Mouse (Mus musculus) ES-Bruce4 (cell line): ENCODE measurements around the gene Sirt5. TPM values are rescaled to one million over a fixed set of nuclear protein-coding genes. Genes with fewer than 3 reads are reported as not detected.

Experiments used
- H3K27ac ChIP-seq: 2 replicates; pipeline ENCODE4 v1.5.1; 2012; ENCODE audit warnings: low read length, inconsistent platforms; ENCODE audit not compliant: insufficient read depth
- H3K27me3 ChIP-seq: 2 replicates; pipeline ENCODE4 v1.6.1; 2012; ENCODE audit warnings: mild to moderate bottlenecking, low read length, inconsistent platforms; ENCODE audit not compliant: control insufficient read depth, poor library complexity, insufficient read depth, severe bottlenecking
- H3K36me3 ChIP-seq: 2 replicates; pipeline ENCODE4 v1.6.1; 2012; ENCODE audit warnings: inconsistent platforms, mild to moderate bottlenecking, low read length, moderate library complexity; ENCODE audit not compliant: control insufficient read depth, poor library complexity, insufficient read depth, severe bottlenecking
- H3K4me1 ChIP-seq: one replicate; pipeline ENCODE4 v1.8.1; 2011; ENCODE audit warnings: low read length; ENCODE audit not compliant: control insufficient read depth, insufficient read depth
- H3K4me3 ChIP-seq: 2 replicates; pipeline ENCODE4 v1.5.1; 2011; ENCODE audit warnings: low read depth, mild to moderate bottlenecking, low read length
- H3K9ac ChIP-seq: 2 replicates; pipeline ENCODE4 v1.6.1; 2012; ENCODE audit warnings: low read depth, mild to moderate bottlenecking, inconsistent platforms; ENCODE audit not compliant: poor library complexity, severe bottlenecking
- H3K9me3 ChIP-seq: replicated peaks from 2 replicates; pipeline ENCODE4 v1.6.1; 2012; ENCODE audit warnings: mild to moderate bottlenecking, low read length, inconsistent platforms; ENCODE audit not compliant: control insufficient read depth, poor library complexity, insufficient read depth, severe bottlenecking
- CTCF ChIP-seq: IDR thresholded peaks from one replicate; pipeline ENCODE4 v1.8.1; 2011; ENCODE audit warnings: low read depth, low read length
- EP300 ChIP-seq: IDR thresholded peaks from 2 replicates; pipeline ENCODE4 v1.6.1; 2011; ENCODE audit warnings: low read depth, low read length; ENCODE audit not compliant: insufficient read depth
- POLR2A ChIP-seq: IDR thresholded peaks from one replicate; pipeline ENCODE4 v1.8.1; 2011; ENCODE audit warnings: low read length; ENCODE audit not compliant: insufficient read depth
- polyA plus RNA-seq: library from polyadenylated mRNA; stranded (reverse); fragments of >200 nt; gene quantifications from 2 replicates; pipeline ENCODE4 v1.2.4, GENCODE M21; 2011; ENCODE audit warnings: low read depth; ENCODE audit not compliant: missing spikeins, insufficient read depth, insufficient read length

Sirt5 gene
- polyA plus RNA-seq, 1 experiment = 8.5 TPM

DNA sequence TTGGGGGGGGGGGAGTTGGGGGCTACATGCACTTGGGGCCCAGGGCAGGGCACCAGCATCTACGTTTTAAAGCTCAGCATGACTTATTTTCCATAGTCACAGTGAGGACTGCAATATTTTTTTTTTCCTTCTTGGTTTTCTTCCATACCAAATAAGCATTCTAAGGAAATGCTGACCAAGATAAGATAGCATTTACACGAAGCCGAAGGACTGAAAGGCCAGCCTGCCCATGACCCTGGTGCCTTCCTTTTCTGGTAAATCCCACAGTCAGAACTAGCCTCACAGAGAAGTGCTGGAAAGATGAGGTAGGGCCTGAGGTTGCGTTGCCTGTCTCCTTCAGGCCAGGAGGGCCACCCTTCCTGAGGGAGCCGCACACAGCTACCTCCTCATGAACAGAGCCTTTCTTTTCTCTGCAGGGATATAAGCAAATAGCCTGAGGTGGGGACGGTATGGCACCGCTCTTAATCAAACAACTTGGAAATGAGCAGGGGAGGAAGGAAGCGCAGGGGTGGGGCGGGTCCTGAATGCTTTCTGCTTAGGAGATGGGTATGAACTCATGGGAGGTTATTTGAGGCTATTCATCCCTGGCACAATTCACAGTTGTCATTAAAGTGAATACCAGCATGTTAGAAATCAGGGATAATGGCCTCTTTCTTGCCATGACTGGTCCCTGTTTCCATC, 14.7 kb upstream of the Sirt5 start:
- TF ChIP-seq POLR2A = no peak
- no peak for TF ChIP-seq CTCF
- no peak for TF ChIP-seq EP300
- Histone ChIP-seq H3K27me3 (no peaks in the 10 kb centered on the region; the same call in 1 of the 2 replicates), H3K27ac (no peak overlapping the region), H3K4me3 (no peak overlapping the region), H3K9me3 (no peaks in the 10 kb centered on the region), H3K4me1 (no peaks in the 10 kb centered on the region), H3K36me3 (no peaks in the 10 kb centered on the region), H3K9ac (no peak overlapping the region)

DNA sequence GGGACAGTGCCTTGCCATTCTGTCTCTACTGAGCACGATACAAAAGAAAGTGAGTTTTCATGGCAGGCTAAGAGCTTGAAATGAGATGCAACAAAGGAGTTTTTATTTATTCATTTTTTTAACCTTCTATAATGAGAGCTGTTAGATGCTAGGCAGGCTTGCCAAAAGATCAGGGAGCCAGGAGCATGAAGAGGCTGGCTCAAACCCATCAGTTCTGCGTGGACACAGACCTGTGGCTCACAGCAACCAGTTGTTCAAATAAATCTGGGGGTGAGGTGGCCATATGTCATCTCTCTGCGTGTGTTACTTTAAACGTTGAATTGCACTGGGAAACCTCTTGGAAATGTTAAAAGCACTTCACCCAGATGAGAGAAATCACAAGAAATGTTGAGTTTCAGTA, 11.9 kb upstream of the Sirt5 start:
- Histone ChIP-seq H3K36me3 (no peaks in the 10 kb centered on the region), H3K27ac (no peak overlapping the region), H3K9ac (no peak overlapping the region), H3K9me3 (no peaks in the 10 kb centered on the region), H3K4me3 (no peak overlapping the region), H3K4me1 (no peaks in the 10 kb centered on the region), H3K27me3 (no peaks in the 10 kb centered on the region; the same call in 1 of the 2 replicates)
- TF ChIP-seq CTCF (no peak), POLR2A (no peak), EP300 (no peak)

DNA sequence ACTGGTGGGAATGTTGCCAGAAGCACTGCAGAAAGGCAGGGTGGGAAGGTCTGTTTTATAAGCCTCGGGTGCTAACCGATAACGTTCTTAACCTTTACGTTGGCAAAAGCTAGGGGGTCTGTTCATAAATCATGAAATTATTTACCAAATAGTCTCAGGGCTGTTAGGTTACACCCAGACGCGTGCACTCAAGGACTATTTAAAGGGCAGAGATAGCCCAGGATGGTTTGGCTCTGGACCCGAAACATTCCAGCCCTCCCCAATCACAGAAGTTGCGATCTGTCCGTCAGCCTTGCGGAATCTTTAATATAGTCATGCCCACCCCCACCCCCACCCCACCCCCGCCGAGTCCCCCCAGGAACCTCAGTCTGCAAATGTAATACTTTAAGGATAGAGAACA, 10.9 kb upstream of the Sirt5 start:
- TF ChIP-seq POLR2A = no peak
- no peak for TF ChIP-seq CTCF
- no peak overlapping the region for H3K9ac ChIP-seq
- no peaks in the 10 kb centered on the region for H3K4me1 ChIP-seq
- no peaks in the 10 kb centered on the region; the same call in 1 of the 2 replicates for H3K27me3 ChIP-seq
- no peaks in the 10 kb centered on the region for H3K36me3 ChIP-seq
- H3K9me3 ChIP-seq = no peaks in the 10 kb centered on the region
- no peak overlapping the region for H3K27ac ChIP-seq
- no peak overlapping the region for H3K4me3 ChIP-seq

DNA sequence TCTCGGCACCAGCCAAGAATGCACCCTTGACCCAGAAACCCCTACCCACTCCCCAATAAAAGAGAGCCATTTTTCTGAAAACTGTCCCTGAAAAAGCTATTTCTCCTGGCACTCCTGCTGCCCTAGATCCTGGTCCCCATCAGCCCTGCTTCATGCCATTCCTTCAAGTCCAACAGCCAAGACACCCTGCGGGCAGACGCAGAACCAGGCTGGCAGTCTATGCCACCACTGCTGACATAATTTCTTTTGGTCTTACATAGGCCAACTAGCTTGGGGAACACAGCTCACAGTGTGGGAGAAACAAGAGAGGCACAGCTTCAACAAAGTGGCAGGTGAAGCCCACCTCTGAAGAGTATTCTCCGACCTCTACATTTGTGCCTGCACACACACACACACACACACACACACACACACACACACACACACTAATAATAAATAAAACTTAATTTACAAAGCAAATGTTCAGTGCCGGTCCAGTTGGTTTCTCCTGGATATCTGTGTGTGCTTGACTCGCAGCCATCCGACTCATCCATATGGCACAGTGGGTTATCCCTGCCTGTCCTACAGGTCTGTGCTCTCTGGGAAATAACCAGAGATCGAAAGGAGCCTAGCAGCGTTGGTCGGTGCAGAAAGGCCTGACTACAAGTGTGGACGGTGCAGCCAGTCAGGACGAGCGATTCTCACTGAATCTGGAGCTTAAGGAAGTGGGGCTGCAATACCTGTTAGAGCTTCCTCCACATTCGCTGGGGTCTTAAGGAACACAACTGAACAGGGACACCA, 8.8 kb upstream of the Sirt5 start:
- Histone ChIP-seq H3K4me3 (no peak overlapping the region), H3K4me1 (no peaks in the 10 kb centered on the region), H3K36me3 (no peaks in the 10 kb centered on the region), H3K27ac (no peak overlapping the region), H3K27me3 (no peaks in the 10 kb centered on the region), H3K9ac (no peak overlapping the region), H3K9me3 (no peaks in the 10 kb centered on the region)
- no peak for TF ChIP-seq CTCF
- no peak for TF ChIP-seq POLR2A
- TF ChIP-seq EP300 = no peak

DNA sequence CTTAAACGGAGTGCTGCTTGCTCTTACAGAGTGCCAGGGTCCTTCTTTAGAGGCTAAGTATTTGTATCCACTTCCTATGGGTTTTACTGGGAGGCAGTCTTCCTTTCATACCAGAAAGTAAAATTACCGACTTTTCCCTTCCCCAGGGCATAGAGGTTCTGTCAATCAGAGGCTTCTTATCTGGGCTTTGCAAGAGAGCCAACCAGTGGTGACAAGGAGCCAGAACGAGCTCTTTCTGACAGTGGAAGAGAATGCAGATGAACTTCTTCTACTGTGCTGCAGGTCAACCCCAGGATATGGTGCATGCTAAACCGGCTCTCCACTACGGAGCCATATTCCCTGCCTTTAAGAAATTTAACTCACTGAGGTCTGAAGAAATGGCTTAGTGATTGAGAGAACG, 4.8 kb upstream of the Sirt5 start:
- TF ChIP-seq EP300 (no peak), CTCF (no peak), POLR2A (no peak)
- H3K9me3 ChIP-seq = no peaks in the 10 kb centered on the region
- H3K27ac ChIP-seq = no peak overlapping the region
- H3K4me3 ChIP-seq = no peak overlapping the region
- no peaks in the 10 kb centered on the region for H3K27me3 ChIP-seq
- H3K4me1 ChIP-seq = no peaks in the 10 kb centered on the region
- H3K36me3 ChIP-seq = no peaks in the 10 kb centered on the region
- H3K9ac ChIP-seq = no peak overlapping the region

DNA sequence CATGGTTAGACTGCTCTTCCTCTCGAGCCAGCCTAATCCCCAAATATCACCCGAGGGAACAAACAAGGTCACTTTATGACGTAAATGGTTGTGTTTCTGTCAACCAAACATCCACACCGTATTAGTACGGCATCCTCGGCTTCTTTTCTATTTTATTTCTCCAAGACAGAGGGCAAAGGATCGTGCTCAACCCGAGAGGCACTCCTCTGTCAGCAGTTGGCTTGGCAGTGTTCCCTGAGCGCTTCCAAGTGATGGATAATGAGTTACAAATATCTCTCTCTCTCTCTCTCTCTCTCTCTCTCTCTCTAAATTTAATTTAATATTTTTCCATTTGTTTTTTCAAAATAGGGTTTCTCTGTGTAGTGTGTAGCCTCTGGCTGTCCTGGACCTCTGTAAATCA, 2.9 kb upstream of the Sirt5 start:
- Histone ChIP-seq H3K36me3 (no peaks in the 10 kb centered on the region), H3K27ac (no peak overlapping the region), H3K4me1 (no peaks in the 10 kb centered on the region), H3K9me3 (no peaks in the 10 kb centered on the region), H3K4me3 (no peak overlapping the region), H3K27me3 (no peaks in the 10 kb centered on the region), H3K9ac (no peak overlapping the region)
- no peak for TF ChIP-seq CTCF
- TF ChIP-seq POLR2A = no peak
